Mouse (Mus musculus): ENCODE results near the gene Fam205a2. TPM values are rescaled to one million over a fixed set of nuclear protein-coding genes. Genes with fewer than 3 reads are reported as not detected.
"Not testable (repeated sequence)": the region's sequence is repeated elsewhere in the genome, so short reads cannot be mapped to it uniquely, and the experiment has no call there.

Gene Fam205a2
- 0.05 TPM in 2 replicates for polyA plus RNA-seq (2012; rRNA removed)

DNA sequence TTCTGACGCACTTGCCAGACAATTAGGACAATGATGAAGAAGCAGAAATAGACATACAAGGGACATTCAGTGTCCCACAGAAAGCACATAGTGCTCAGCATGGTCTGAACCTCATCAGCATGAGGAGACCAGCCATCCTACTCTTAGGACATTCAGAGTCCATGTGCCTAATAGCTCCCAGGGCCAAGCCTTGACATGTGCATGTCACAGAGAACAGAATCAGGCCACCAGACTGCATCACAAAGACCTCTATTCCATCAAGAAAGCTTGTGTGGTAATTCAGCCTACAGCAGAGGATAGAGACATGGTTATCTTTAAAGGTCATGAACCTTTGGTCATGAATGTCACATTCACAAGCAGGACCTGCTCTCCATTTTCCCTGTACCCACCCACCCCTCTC lies at the start of gene Fam205a2:
Gene Fam205a2 (minus strand): TSS at position 101 of the 400 bp plus-strand sequence.
- not testable (repeated sequence) for DNase-seq (ENCODE audit: low read depth, low spot score)
- WGBS, result no CpG with 5 or more reads among the region's 1 CpGs

Other genes starting within 250 kb of the Fam205a2 start
- not detected in 2 replicates for gene Gm21953, start 233.9 kb downstream of the Fam205a2 start, polyA plus RNA-seq (2012; rRNA removed)
- gene Fam205a3, start 209.8 kb downstream of the Fam205a2 start, polyA plus RNA-seq (2012; rRNA removed), result 0.05 TPM in 2 replicates
- not detected in 2 replicates for gene Gm21586, start 88.8 kb downstream of the Fam205a2 start, polyA plus RNA-seq (2012; rRNA removed)
- gene Gm2163, start 61.4 kb downstream of the Fam205a2 start, polyA plus RNA-seq (2012; rRNA removed), result 0.05 TPM in 2 replicates
- 0.51 TPM in 1 of 2 replicates, not detected in the other for gene Gm10591, start 84.0 kb upstream of the Fam205a2 start, polyA plus RNA-seq (2012; rRNA removed)
- gene Gm2564, start 101.5 kb upstream of the Fam205a2 start, polyA plus RNA-seq (2012; rRNA removed), result 3.0 and 4.8 TPM in 2 replicates
- not detected in 2 replicates for gene Ccl27b, start 127.1 kb upstream of the Fam205a2 start, polyA plus RNA-seq (2012; rRNA removed)
- not detected in 2 replicates for gene Il11ra2, start 133.7 kb upstream of the Fam205a2 start, polyA plus RNA-seq (2012; rRNA removed)
- not detected in 2 replicates for gene 4930578G10Rik, start 207.4 kb upstream of the Fam205a2 start, polyA plus RNA-seq (2012; rRNA removed)
- gene Ccl19, start 228.4 kb upstream of the Fam205a2 start, polyA plus RNA-seq (2012; rRNA removed), result 13.6 and 28.6 TPM in 2 replicates
- 75.8 and 122 TPM in 2 replicates for gene Ccl21a, start 245.8 kb upstream of the Fam205a2 start, polyA plus RNA-seq (2012; rRNA removed)

Measured in large intestine, adult 2 months (tissue).